Mouse (Mus musculus): ENCODE results near the gene Mtmr2. TPM values are rescaled to one million over a fixed set of nuclear protein-coding genes. Genes with fewer than 3 reads are reported as not detected.

The Mtmr2 gene
- polyA plus RNA-seq, 1 experiment from 2014 or later, result 51.0 TPM

DNA sequence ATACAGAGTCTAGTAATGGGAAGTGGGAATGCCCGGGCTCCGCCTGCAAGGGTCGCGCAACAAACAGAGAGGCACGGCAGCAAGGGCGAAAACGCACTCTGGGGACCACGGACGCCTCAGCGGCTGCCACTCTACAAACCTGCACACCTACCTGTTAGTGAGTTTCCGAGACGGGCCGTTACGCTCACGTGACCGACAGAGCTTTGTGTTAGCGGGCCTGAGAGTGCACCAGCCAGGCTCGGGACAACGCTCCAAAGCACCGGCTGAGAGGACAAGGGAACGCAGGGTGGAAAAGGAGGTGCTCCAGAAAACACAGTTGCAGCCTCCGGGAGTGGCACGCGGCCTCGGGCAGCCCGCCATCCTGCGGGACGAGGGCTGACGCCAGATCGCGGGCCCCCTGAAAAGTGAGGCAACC is 78.2 kb downstream of the Mtmr2 start:
- under 1% methylated on average over 31 of the region's 31 CpGs for WGBS

DNA sequence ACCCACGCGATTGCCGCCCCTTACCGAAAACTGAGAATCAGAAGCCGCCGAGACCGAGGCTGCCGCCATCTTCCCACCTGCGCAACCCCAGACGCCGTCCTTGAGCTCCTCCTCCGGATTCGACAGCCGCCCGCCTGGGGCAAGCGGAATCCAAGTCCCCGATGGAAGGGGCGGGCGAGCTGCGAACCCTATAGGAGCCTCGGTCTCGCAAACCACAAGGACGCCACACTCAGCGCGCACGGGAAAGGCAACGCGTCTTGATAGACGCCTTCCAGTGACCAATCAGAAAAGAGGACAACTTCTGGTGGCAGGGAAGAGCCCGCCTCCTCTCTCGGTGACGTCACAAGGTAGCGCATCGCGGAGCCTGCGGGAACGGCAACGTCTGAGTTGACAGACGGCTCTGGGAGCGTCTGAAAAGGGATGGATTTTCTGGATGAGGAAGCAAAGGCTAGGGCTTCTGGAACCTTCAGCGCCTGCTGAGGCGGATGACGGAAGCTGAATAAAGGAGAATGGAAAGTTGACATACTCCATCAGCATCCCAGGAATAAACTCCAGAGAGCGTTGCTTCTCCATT is 78.7 kb downstream of the Mtmr2 start, which contains the start of gene Cep57:
Gene Cep57, minus strand, starts transcription at position 276 of the 574 bp plus-strand sequence.
- Histone ChIP-seq H3K4me3 (replicated peaks; ENCODE audit: low read length) (peak within 1 kb of the TSS; percentile 92), H3K4me2 (replicated peaks) (peak within 1 kb of the TSS; percentile 90), H3K27me3 (ENCODE audit: control insufficient read depth, insufficient read depth, low read length) (no peaks in the 10 kb centered on the region), H3K9ac (peak within 1 kb of the TSS; percentile 86), H3K36me3 (replicated peaks; ENCODE audit: control insufficient read depth, insufficient read depth) (peaks cover 16% of the 10 kb centered on the region), H3K9me3 (ENCODE audit: control insufficient read depth, low read length) (no peaks in the 10 kb centered on the region), H3K27ac (peak within 1 kb of the TSS; percentile 97), H3K4me1 (replicated peaks; ENCODE audit: control insufficient read depth, insufficient read depth, low read length) (peaks cover 32% of the 10 kb centered on the region)
- WGBS, result under 1% methylated on average over 41 of the region's 44 CpGs
- ATAC-seq (ENCODE audit: low FRiP score) (peak; percentile 93), DNase-seq (ENCODE audit: low spot score) (peak; percentile 99)

More for the DNA sequence above, 78.2 kb downstream of the Mtmr2 start:
- Histone ChIP-seq H3K4me2 (replicated peaks) (peak overlapping the region; percentile 56), H3K4me3 (replicated peaks; ENCODE audit: low read length) (peak overlapping the region; percentile 92), H3K27ac (peak overlapping the region; percentile 97), H3K9ac (peak overlapping the region; percentile 86), H3K9me3 (ENCODE audit: control insufficient read depth, low read length) (no peaks in the 10 kb centered on the region), H3K27me3 (ENCODE audit: control insufficient read depth, insufficient read depth, low read length) (no peaks in the 10 kb centered on the region), H3K4me1 (replicated peaks; ENCODE audit: control insufficient read depth, insufficient read depth, low read length) (peaks cover 32% of the 10 kb centered on the region), H3K36me3 (replicated peaks; ENCODE audit: control insufficient read depth, insufficient read depth) (peaks cover 11% of the 10 kb centered on the region)
- 0 out of 2 replicates have a peak, but pooled peaks have one; percentile 2 for ATAC-seq (ENCODE audit: low FRiP score)
- DNase-seq (ENCODE audit: low spot score), result peak; percentile 60

DNA sequence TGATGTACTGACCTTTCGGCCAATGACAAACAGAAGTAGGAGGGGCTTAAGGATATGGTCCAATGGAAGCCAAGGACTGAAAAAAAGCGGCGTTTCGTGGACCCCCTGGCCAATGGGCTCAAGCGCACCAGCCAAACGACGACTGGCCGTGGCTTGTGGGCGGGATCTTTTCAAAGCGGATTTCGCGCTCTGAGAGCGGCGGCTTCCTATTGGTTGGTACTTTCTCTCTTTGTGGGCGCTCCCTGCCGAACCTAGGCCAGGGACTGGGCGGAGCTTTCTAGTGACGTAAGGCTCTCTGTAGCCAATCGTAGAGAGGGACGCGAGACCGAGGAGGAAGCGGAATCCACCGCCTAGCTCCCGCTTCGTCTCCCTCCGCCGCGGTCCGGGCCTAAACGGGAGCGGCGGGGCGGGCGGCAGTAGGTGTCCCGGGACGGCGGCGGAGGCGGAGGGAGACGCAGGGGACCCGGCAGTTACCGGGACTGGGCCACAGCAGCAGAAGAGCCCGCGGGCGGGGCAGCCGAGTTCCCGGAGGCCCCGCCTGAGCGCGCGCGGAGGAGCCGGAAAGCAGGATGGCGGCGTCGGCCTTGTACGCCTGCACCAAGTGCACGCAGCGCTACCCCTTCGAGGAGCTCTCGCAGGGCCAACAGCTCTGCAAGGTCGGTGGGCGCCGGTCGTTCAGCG is 79.3 kb downstream of the Mtmr2 start, which contains the start of gene Fam76b:
Gene Fam76b, plus strand, starts transcription at position 311 of the 681 bp plus-strand sequence.
- Histone ChIP-seq H3K27ac (peak within 1 kb of the TSS; percentile 97), H3K9ac (peak within 1 kb of the TSS; percentile 86), H3K9me3 (ENCODE audit: control insufficient read depth, low read length) (no peaks in the 10 kb centered on the region), H3K36me3 (replicated peaks; ENCODE audit: control insufficient read depth, insufficient read depth) (peaks cover 22% of the 10 kb centered on the region), H3K4me2 (replicated peaks) (peak within 1 kb of the TSS; percentile 90), H3K4me1 (replicated peaks; ENCODE audit: control insufficient read depth, insufficient read depth, low read length) (peaks cover 32% of the 10 kb centered on the region), H3K4me3 (replicated peaks; ENCODE audit: low read length) (peak within 1 kb of the TSS; percentile 92), H3K27me3 (ENCODE audit: control insufficient read depth, insufficient read depth, low read length) (no peaks in the 10 kb centered on the region)
- ATAC-seq (ENCODE audit: low FRiP score), result peak; percentile 95
- WGBS, result under 1% methylated on average over 56 of the region's 67 CpGs
- peak; percentile 100 for DNase-seq (ENCODE audit: low spot score)

DNA sequence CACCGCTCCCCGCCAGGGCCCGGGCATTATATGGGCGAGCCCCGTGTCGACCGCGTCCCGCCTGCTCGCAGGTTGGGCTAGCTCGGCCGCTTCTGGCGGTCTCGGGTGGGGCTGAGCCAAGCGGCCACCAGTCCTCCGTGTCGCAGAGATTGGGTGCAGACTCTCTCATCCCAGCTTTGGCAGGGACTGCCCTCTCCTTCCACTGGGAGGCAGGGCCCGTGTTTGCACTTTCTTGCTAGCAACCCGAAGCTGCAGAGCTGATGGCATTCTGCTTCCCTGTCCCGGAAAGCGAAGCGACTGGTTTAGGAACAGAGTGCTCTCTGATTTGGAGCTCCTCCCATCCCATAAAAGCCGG is 79.9 kb downstream of the Mtmr2 start:
- Histone ChIP-seq H3K27ac (peak overlapping the region; percentile 96), H3K4me2 (replicated peaks) (peak overlapping the region; percentile 90), H3K9ac (peak overlapping the region; percentile 84), H3K9me3 (ENCODE audit: control insufficient read depth, low read length) (no peaks in the 10 kb centered on the region), H3K4me3 (replicated peaks; ENCODE audit: low read length) (peak overlapping the region; percentile 92), H3K36me3 (replicated peaks; ENCODE audit: control insufficient read depth, insufficient read depth) (peaks cover 27% of the 10 kb centered on the region), H3K27me3 (ENCODE audit: control insufficient read depth, insufficient read depth, low read length) (no peaks in the 10 kb centered on the region), H3K4me1 (replicated peaks; ENCODE audit: control insufficient read depth, insufficient read depth, low read length) (peaks cover 32% of the 10 kb centered on the region)
- peak; percentile 22; the same call in 1 of the 2 replicates for ATAC-seq (ENCODE audit: low FRiP score)
- DNase-seq (ENCODE audit: low spot score), result peak; percentile 55
- WGBS, result under 1% methylated on average over 23 of the region's 23 CpGs

DNA sequence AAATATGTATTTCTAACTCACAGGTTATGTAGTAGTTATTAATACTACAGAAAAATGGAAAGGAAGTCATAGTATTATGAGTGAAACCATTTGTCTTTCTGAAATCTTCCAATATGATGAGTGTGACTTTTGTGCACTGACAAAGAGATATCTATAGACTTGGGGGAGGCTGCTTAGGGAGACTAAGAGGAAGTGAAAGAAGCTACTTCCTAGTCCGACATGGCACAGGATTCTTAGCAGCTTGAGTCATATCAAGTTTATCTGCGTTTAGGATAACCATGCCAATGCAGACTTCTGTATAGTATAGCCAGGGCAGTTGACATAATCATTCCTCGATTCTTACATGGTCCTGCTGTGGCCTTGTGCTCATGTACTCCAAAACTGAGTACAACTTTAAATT is 87.0 kb downstream of the Mtmr2 start:
- Histone ChIP-seq H3K36me3 (replicated peaks; ENCODE audit: control insufficient read depth, insufficient read depth) (peaks cover 93% of the 10 kb centered on the region), H3K9ac (no peak overlapping the region), H3K4me1 (replicated peaks; ENCODE audit: control insufficient read depth, insufficient read depth, low read length) (0 out of 2 replicates have a peak, but pooled peaks cover 3% of the 10 kb centered on the region), H3K4me2 (replicated peaks) (no peak overlapping the region), H3K27ac (no peak overlapping the region), H3K4me3 (replicated peaks; ENCODE audit: low read length) (no peak overlapping the region), H3K9me3 (ENCODE audit: control insufficient read depth, low read length) (no peaks in the 10 kb centered on the region), H3K27me3 (ENCODE audit: control insufficient read depth, insufficient read depth, low read length) (no peaks in the 10 kb centered on the region)
- 93% methylated on average over 3 of the region's 3 CpGs for WGBS
- DNase-seq (ENCODE audit: low spot score) (no peak), ATAC-seq (ENCODE audit: low FRiP score) (no peak)

DNA sequence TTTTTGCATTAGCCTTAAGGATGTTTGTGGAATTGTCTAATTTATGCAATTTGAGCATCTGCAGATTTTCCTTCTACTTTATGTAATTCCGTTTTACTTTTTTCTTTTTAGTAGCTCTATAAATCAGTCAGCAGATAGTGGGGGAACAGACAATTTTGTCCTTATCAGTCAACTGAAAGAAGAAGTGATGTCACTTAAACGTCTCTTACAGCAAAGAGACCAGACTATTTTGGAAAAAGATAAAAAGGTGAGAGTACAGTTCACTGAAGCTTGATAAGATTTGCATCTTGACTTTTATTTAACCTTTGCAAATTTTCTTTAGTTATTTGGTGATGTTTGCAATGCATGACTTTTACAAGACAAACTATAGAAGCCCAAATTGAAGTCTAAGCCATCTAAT is 88.5 kb downstream of the Mtmr2 start:
- H3K9ac ChIP-seq, result no peak overlapping the region
- no peaks in the 10 kb centered on the region for H3K27me3 ChIP-seq (ENCODE audit: control insufficient read depth, insufficient read depth, low read length)
- H3K36me3 ChIP-seq (replicated peaks; ENCODE audit: control insufficient read depth, insufficient read depth), result peaks cover 94% of the 10 kb centered on the region
- ATAC-seq (ENCODE audit: low FRiP score) (no peak), DNase-seq (ENCODE audit: low spot score) (no peak)
- no peak overlapping the region for H3K27ac ChIP-seq
- no peaks in the 10 kb centered on the region for H3K9me3 ChIP-seq (ENCODE audit: control insufficient read depth, low read length)
- no peak overlapping the region for H3K4me3 ChIP-seq (replicated peaks; ENCODE audit: low read length)
- H3K4me2 ChIP-seq (replicated peaks), result no peak overlapping the region
- 90% methylated on average over 2 of the region's 2 CpGs for WGBS
- H3K4me1 ChIP-seq (replicated peaks; ENCODE audit: control insufficient read depth, insufficient read depth, low read length), result 0 out of 2 replicates have a peak, but pooled peaks cover 3% of the 10 kb centered on the region

DNA sequence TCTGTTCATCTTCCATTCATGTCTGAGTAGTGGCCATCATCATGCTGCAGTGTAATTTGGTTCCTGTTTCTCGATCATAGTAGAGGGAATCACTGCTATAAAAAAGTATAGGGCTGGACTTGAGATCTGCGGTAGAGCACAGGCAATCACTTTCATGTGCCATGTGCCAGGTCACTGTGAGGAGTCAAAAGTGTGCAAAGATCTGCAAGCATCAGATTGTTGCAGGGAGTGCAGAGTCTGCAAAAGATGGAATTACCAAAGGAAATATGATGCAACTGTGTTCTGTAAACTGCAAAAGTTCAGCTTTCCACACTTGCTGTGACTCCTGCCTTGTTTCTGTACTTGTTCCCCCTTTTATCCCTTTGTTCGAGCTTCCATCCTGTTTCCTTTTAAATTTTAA is 99.4 kb downstream of the Mtmr2 start:
- H3K9ac ChIP-seq, result no peak overlapping the region
- no peak overlapping the region for H3K27ac ChIP-seq
- H3K4me3 ChIP-seq (replicated peaks; ENCODE audit: low read length), result no peak overlapping the region
- H3K4me1 ChIP-seq (replicated peaks; ENCODE audit: control insufficient read depth, insufficient read depth, low read length), result no peaks in the 10 kb centered on the region
- 90% methylated on average over 3 of the region's 3 CpGs for WGBS
- no peak overlapping the region for H3K4me2 ChIP-seq (replicated peaks)
- no peaks in the 10 kb centered on the region for H3K27me3 ChIP-seq (ENCODE audit: control insufficient read depth, insufficient read depth, low read length)
- peaks cover 35% of the 10 kb centered on the region for H3K36me3 ChIP-seq (replicated peaks; ENCODE audit: control insufficient read depth, insufficient read depth)
- ATAC-seq (ENCODE audit: low FRiP score), result no peak
- no peak for DNase-seq (ENCODE audit: low spot score)
- no peaks in the 10 kb centered on the region for H3K9me3 ChIP-seq (ENCODE audit: control insufficient read depth, low read length)

DNA sequence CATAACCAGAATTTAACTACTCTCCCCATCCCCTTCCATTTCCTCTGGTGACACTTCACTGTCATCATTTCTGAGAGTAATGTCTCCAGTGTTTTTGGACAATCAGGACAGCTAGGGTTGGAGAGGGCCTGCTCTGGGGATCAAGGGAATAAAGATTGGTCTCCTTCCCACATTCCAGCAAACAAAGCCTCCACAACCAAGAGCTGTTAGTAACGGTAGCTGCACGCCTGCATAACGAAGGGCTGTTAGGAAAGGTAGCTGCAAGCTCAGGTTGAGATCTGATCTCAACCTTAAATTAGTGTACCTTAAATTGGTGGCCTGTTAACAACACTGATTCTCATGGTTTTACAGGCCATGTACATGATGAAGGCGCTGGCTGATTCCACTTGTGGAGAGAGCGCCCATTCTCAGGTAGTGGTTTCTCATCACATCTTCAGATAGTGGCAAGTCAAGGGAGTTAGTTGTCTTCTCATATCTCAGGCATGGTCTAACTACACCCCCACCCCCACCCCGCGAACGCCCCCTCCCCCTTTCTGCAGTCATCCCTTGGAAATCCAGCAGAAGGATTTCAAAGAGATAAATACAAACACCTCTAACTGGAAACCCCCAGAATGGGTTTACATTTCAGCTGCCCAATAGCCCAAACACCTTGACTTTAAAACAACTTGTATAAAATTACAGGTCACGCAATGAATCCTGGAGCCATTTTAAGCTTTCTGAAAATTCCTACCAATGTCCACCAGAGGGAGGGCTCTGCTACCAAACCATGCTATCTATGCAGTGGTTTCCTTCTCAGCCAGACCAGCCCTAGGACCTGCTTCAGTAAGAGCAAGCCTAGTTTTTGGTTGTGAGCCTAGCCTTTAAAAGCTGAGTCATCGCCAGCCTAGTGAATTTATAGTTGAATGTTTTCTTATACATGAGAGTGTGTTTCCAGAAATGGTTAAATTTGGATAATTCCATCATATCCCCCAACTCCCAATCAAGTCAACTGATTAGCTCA is 100.6 kb downstream of the Mtmr2 start:
- 82% methylated on average over 10 of the region's 10 CpGs for WGBS
- Histone ChIP-seq H3K27me3 (ENCODE audit: control insufficient read depth, insufficient read depth, low read length) (no peaks in the 10 kb centered on the region), H3K9me3 (ENCODE audit: control insufficient read depth, low read length) (no peaks in the 10 kb centered on the region), H3K4me3 (replicated peaks; ENCODE audit: low read length) (no peak overlapping the region), H3K4me1 (replicated peaks; ENCODE audit: control insufficient read depth, insufficient read depth, low read length) (no peaks in the 10 kb centered on the region), H3K4me2 (replicated peaks) (no peak overlapping the region), H3K36me3 (replicated peaks; ENCODE audit: control insufficient read depth, insufficient read depth) (peaks cover 25% of the 10 kb centered on the region), H3K27ac (no peak overlapping the region), H3K9ac (no peak overlapping the region)
- ATAC-seq (ENCODE audit: low FRiP score) (peak; percentile 85), DNase-seq (ENCODE audit: low spot score) (peak; percentile 82)

DNA sequence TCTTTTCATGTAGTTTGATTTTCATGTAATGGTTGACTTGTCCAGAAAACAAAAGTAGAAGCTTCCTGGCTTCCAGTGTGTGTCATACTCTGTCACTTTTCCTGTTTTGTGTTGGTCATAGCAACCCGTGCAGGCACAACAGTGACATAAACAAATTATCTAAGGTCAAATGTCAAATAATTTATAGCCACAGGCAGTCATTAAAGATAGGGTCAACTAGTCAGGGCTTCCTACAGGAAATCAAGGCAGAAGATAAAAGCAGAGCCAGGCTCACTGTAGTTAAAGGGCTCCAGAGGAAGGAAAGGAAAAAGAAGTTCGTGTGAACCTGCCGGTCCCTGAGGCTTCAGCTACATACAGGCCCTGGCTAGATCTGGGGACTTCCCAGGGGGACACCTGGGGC is 105.7 kb downstream of the Mtmr2 start:
- DNase-seq (ENCODE audit: low spot score), result no peak
- H3K9me3 ChIP-seq (ENCODE audit: control insufficient read depth, low read length), result no peaks in the 10 kb centered on the region
- H3K4me2 ChIP-seq (replicated peaks), result no peak overlapping the region
- no peaks in the 10 kb centered on the region for H3K27me3 ChIP-seq (ENCODE audit: control insufficient read depth, insufficient read depth, low read length)
- H3K4me1 ChIP-seq (replicated peaks; ENCODE audit: control insufficient read depth, insufficient read depth, low read length), result no peaks in the 10 kb centered on the region
- no peak for ATAC-seq (ENCODE audit: low FRiP score)
- no peaks in the 10 kb centered on the region for H3K36me3 ChIP-seq (replicated peaks; ENCODE audit: control insufficient read depth, insufficient read depth)
- WGBS, result 71% methylated on average over 3 of the region's 3 CpGs
- no peak overlapping the region for H3K4me3 ChIP-seq (replicated peaks; ENCODE audit: low read length)
- H3K9ac ChIP-seq, result no peak overlapping the region
- H3K27ac ChIP-seq, result no peak overlapping the region
